Mouse (Mus musculus) CH12.LX (cell line): Measurements from ENCODE around the gene Clrn2. TPM values are rescaled to one million over a fixed set of nuclear protein-coding genes. Genes with fewer than 3 reads are reported as not detected.

Source experiments
- DNase-seq: peaks from one replicate; pipeline ENCODE4 v3.0.0-alpha.2; 2013; ENCODE audit errors: extremely low read depth
- H3K27ac ChIP-seq: 2 replicates; pipeline ENCODE4 v1.5.1; 2012; ENCODE audit warnings: low read depth, mild to moderate bottlenecking, control low read depth, moderate library complexity; ENCODE audit not compliant: insufficient read depth
- H3K27me3 ChIP-seq: replicated peaks from 2 replicates; pipeline ENCODE3; 2012; ENCODE audit warnings: inconsistent platforms
- H3K36me3 ChIP-seq, 2 experiments: replicated peaks in 1 of 2; 2 replicates each; pipeline versions ENCODE3 to v1.6.1; 2012; ENCODE audit warnings: inconsistent platforms in 1 of 2, low read length in 1 of 2, mild to moderate bottlenecking in 1 of 2, mixed read lengths in 1 of 2, moderate library complexity in 1 of 2; ENCODE audit not compliant: control insufficient read depth in 1 of 2, insufficient read depth in 1 of 2
- H3K4me1 ChIP-seq, 2 experiments: 2 replicates each; pipeline ENCODE4 v1.6.1; 2012; ENCODE audit warnings: inconsistent platforms in 1 of 2, moderate library complexity in 1 of 2; ENCODE audit not compliant: insufficient read depth in 2 of 2, control insufficient read depth in 1 of 2
- H3K4me2 ChIP-seq: 2 replicates; pipeline ENCODE4 v1.6.1; 2012; ENCODE audit warnings: low read depth, mild to moderate bottlenecking, control low read depth; ENCODE audit not compliant: poor library complexity, insufficient read depth, severe bottlenecking
- H3K4me3 ChIP-seq, 3 experiments: fragments of 150-350 bp in 1 of 3; sonication (generic) in 1 of 3; replicated peaks in 1 of 3; 2 replicates each; pipeline versions ENCODE3 to v1.5.1; 2011 to 2012; ENCODE audit warnings: low read depth in 2 of 3, low read length in 2 of 3, mild to moderate bottlenecking in 2 of 3, moderate library complexity in 2 of 3, control low read depth in 1 of 3, improper control_type of control experiment in 1 of 3, inconsistent platforms in 1 of 3, mixed read lengths in 1 of 3; ENCODE audit not compliant: poor library complexity in 1 of 3
- H3K79me2 ChIP-seq: replicated peaks from 2 replicates; pipeline ENCODE4 v1.6.1; 2012; ENCODE audit warnings: mild to moderate bottlenecking, moderate library complexity; ENCODE audit not compliant: control insufficient read depth, poor library complexity, insufficient read depth, severe bottlenecking; ENCODE audit errors: extremely low read depth
- H3K9ac ChIP-seq: 2 replicates; pipeline ENCODE4 v1.6.1; 2012; ENCODE audit warnings: low read depth, mild to moderate bottlenecking, control low read depth, moderate library complexity; ENCODE audit not compliant: insufficient read depth
- H3K9me3 ChIP-seq: replicated peaks from 2 replicates; pipeline ENCODE3; 2012; ENCODE audit warnings: low read length, inconsistent platforms, mixed read lengths
- BHLHE40 ChIP-seq: IDR thresholded peaks from 2 replicates; pipeline ENCODE4 v1.6.1; 2011; ENCODE audit warnings: mild to moderate bottlenecking, low read depth, low read length, improper control_type of control experiment
- E2F4 ChIP-seq: IDR thresholded peaks from 2 replicates; pipeline ENCODE4 v1.6.1; 2011; ENCODE audit warnings: low read depth, low read length, improper control_type of control experiment; ENCODE audit not compliant: insufficient replicate concordance
- ELF1 ChIP-seq: IDR thresholded peaks from 2 replicates; pipeline ENCODE4 v1.6.1; 2014; ENCODE audit warnings: low read depth, mild to moderate bottlenecking, inconsistent platforms, low read length, improper control_type of control experiment
- ETS1 ChIP-seq: conservative IDR thresholded peaks from 2 replicates; pipeline ENCODE4 v1.6.1; 2012; ENCODE audit warnings: low read depth, mild to moderate bottlenecking, inconsistent platforms, low read length, improper control_type of control experiment, moderate library complexity
- GABPA ChIP-seq: IDR thresholded peaks from 2 replicates; pipeline ENCODE4 v1.6.1; 2012; ENCODE audit warnings: low read depth, low read length, improper control_type of control experiment, inconsistent platforms; ENCODE audit not compliant: insufficient replicate concordance
- HCFC1 ChIP-seq: IDR thresholded peaks from 2 replicates; pipeline ENCODE4 v1.6.1; 2012; ENCODE audit warnings: low read depth, mild to moderate bottlenecking, inconsistent platforms, low read length, improper control_type of control experiment
- IRF4 ChIP-seq: IDR thresholded peaks from 2 replicates; pipeline ENCODE4 v1.6.1; 2014; ENCODE audit warnings: low read depth, mild to moderate bottlenecking, inconsistent platforms, low read length, improper control_type of control experiment
- JUN ChIP-seq: IDR thresholded peaks from 2 replicates; pipeline ENCODE4 v1.6.1; 2011; ENCODE audit warnings: low read depth, mild to moderate bottlenecking, low read length, improper control_type of control experiment, moderate library complexity; ENCODE audit not compliant: insufficient read depth
- JUND ChIP-seq: conservative IDR thresholded peaks from 2 replicates; pipeline ENCODE4 v1.6.1; 2011; ENCODE audit warnings: low read depth, low read length, improper control_type of control experiment
- KAT2A ChIP-seq: IDR thresholded peaks from 2 replicates; pipeline ENCODE4 v1.6.1; 2012; ENCODE audit warnings: low read length, improper control_type of control experiment, inconsistent platforms; ENCODE audit not compliant: insufficient replicate concordance
- MAFK ChIP-seq: IDR thresholded peaks from 2 replicates; pipeline ENCODE4 v1.6.1; 2011; ENCODE audit warnings: low read length, improper control_type of control experiment; ENCODE audit not compliant: insufficient replicate concordance
- MAX ChIP-seq: IDR thresholded peaks from 2 replicates; pipeline ENCODE4 v1.6.1; 2011; ENCODE audit warnings: low read length, improper control_type of control experiment
- MAZ ChIP-seq: IDR thresholded peaks from 2 replicates; pipeline ENCODE4 v1.6.1; 2012; ENCODE audit warnings: low read depth, mild to moderate bottlenecking, inconsistent platforms, low read length, improper control_type of control experiment, moderate library complexity
- MXI1 ChIP-seq: IDR thresholded peaks from 2 replicates; pipeline ENCODE4 v1.6.1; 2011; ENCODE audit warnings: mild to moderate bottlenecking, low read depth, low read length, improper control_type of control experiment
- MYC ChIP-seq: IDR thresholded peaks from 2 replicates; pipeline ENCODE4 v1.6.1; 2011; ENCODE audit warnings: low read depth, mild to moderate bottlenecking, improper control_type of control experiment, low read length
- NRF1 ChIP-seq: IDR thresholded peaks from 2 replicates; pipeline ENCODE4 v1.6.1; 2014; ENCODE audit warnings: low read depth, mild to moderate bottlenecking, inconsistent platforms, low read length, improper control_type of control experiment, moderate library complexity
- PAX5 ChIP-seq: IDR thresholded peaks from 2 replicates; pipeline ENCODE4 v1.6.1; 2012; ENCODE audit warnings: low read length, inconsistent platforms, mixed read lengths
- POLR2AphosphoS2 ChIP-seq: IDR thresholded peaks from 2 replicates; pipeline ENCODE4 v1.6.1; 2011; ENCODE audit warnings: low read depth, low read length, improper control_type of control experiment
- RAD21 ChIP-seq: IDR thresholded peaks from 2 replicates; pipeline ENCODE4 v1.6.1; 2011; ENCODE audit warnings: low read depth, mild to moderate bottlenecking, low read length, improper control_type of control experiment, moderate library complexity
- RCOR1 ChIP-seq: conservative IDR thresholded peaks from 2 replicates; pipeline ENCODE4 v1.6.1; 2012; ENCODE audit warnings: low read depth, mild to moderate bottlenecking, inconsistent platforms, low read length, improper control_type of control experiment
- SIN3A ChIP-seq: IDR thresholded peaks from 2 replicates; pipeline ENCODE4 v1.6.1; 2012; ENCODE audit warnings: low read length, improper control_type of control experiment, inconsistent platforms
- SMC3 ChIP-seq: IDR thresholded peaks from 2 replicates; pipeline ENCODE4 v1.6.1; 2011; ENCODE audit warnings: low read depth, low read length, improper control_type of control experiment
- TBP ChIP-seq: conservative IDR thresholded peaks from 2 replicates; pipeline ENCODE4 v1.6.1; 2011; ENCODE audit warnings: low read depth, low read length, improper control_type of control experiment
- TCF12 ChIP-seq: IDR thresholded peaks from 2 replicates; pipeline ENCODE4 v1.6.1; 2014; ENCODE audit warnings: low read depth, mild to moderate bottlenecking, inconsistent platforms, low read length, improper control_type of control experiment
- UBTF ChIP-seq: IDR thresholded peaks from 2 replicates; pipeline ENCODE4 v1.6.1; 2012; ENCODE audit warnings: low read depth, mild to moderate bottlenecking, inconsistent platforms, low read length, improper control_type of control experiment, moderate library complexity
- USF1 ChIP-seq: IDR thresholded peaks from 2 replicates; pipeline ENCODE4 v1.6.1; 2014; ENCODE audit warnings: low read depth, mild to moderate bottlenecking, inconsistent platforms, low read length, improper control_type of control experiment
- ZKSCAN1 ChIP-seq: IDR thresholded peaks from 2 replicates; pipeline ENCODE4 v1.6.1; 2012; ENCODE audit warnings: low read depth, inconsistent platforms, low read length, improper control_type of control experiment, borderline replicate concordance
- ZMIZ1 ChIP-seq: IDR thresholded peaks from 2 replicates; pipeline ENCODE4 v1.6.1; 2012; ENCODE audit warnings: low read depth, mild to moderate bottlenecking, inconsistent platforms, low read length, improper control_type of control experiment
- ZNF384 ChIP-seq: IDR thresholded peaks from 2 replicates; pipeline ENCODE4 v1.6.1; 2012; ENCODE audit warnings: low read depth, low read length, improper control_type of control experiment, inconsistent platforms
- dilution Hi-C: fragments of 300-500 bp; cut with MboI; formaldehyde crosslinking; loops from 2 replicates; pipeline ENCODE4 v1.14.3; 2020; ENCODE audit warnings: low sequenced_read_pairs; ENCODE audit not compliant: extremely low pct_unique_long_range_greater_than_20kb, extremely low pct_ligation_motif_present
- in situ Hi-C: fragments of 300-500 bp; cut with MboI; formaldehyde crosslinking; loops from 3 replicates; pipeline ENCODE4 v1.14.3; 2019; ENCODE audit warnings: low sequenced_read_pairs, low pct_ligation_motif_present, low pct_unique_long_range_greater_than_20kb, mixed read lengths
- polyA plus RNA-seq: library from polyadenylated mRNA; unstranded; fragments of >175 nt; gene quantifications from 2 replicates; pipeline ENCODE4 v1.2.1, GENCODE M21; 2012; ENCODE audit warnings: low read depth; ENCODE audit not compliant: insufficient read length
- total RNA-seq, 2 experiments: library from RNA; depleted of rRNA; stranded (reverse); fragments of 300-350 nt in 1 of 2; fragments of >200 nt in 1 of 2; gene quantifications; 2 replicates each; pipeline ENCODE4 v1.2.3; 2012 to 2014

Gene Clrn2
- total and polyA plus RNA-seq, 3 experiments = not detected

GRCm38 (mm10) chr5:45476288-45476687, 22.7 kb downstream of the Clrn2 start:
- Histone ChIP-seq H3K4me3 (no peak overlapping the region), H3K4me2 (no peak overlapping the region), H3K27ac (no peak overlapping the region), H3K9ac (no peak overlapping the region), H3K27me3 (no peaks in the 10 kb centered on the region), H3K79me2 (no peaks in the 10 kb centered on the region), H3K4me1 (peaks cover 4 to 8% of the 10 kb centered on the region in 2 experiments), H3K36me3 (no peaks in the 10 kb centered on the region), H3K9me3 (no peaks in the 10 kb centered on the region)
- no peak for DNase-seq
- TF ChIP-seq UBTF = no peak
- TF ChIP-seq MXI1 = no peak
- TF ChIP-seq MAX = no peak
- TF ChIP-seq PAX5 = no peak
- no peak for TF ChIP-seq ELF1
- no peak for TF ChIP-seq MYC
- TF ChIP-seq RCOR1 = no peak
- no peak for TF ChIP-seq E2F4
- TF ChIP-seq ETS1 = no peak
- TF ChIP-seq IRF4 = no peak
- TF ChIP-seq TCF12 = no peak
- TF ChIP-seq JUN = no peak
- TF ChIP-seq SIN3A = no peak
- TF ChIP-seq JUND = no peak
- TF ChIP-seq ZMIZ1 = no peak
- TF ChIP-seq RAD21 = no peak
- in situ Hi-C loops (loop anchor here (10.0 kb wide), 1 partner anchor 189 kb away; the partner anchor contains the start of gene Ncapg), dilution Hi-C loops (no loop called here)

- dilution Hi-C loops = no loop called here
- Histone ChIP-seq H3K4me1 (peaks cover 4 to 8% of the 10 kb centered on the region in 2 experiments), H3K79me2 (no peaks in the 10 kb centered on the region), H3K27ac (no peak overlapping the region), H3K27me3 (no peaks in the 10 kb centered on the region), H3K9ac (no peak overlapping the region), H3K36me3 (no peaks in the 10 kb centered on the region), H3K4me2 (no peak overlapping the region), H3K4me3 (no peak overlapping the region), H3K9me3 (no peaks in the 10 kb centered on the region)
- DNase-seq = no peak
- TF ChIP-seq TBP (no peak), KAT2A (no peak), TCF12 (no peak), GABPA (no peak), NRF1 (no peak), ZNF384 (no peak), ZKSCAN1 (no peak), POLR2AphosphoS2 (no peak), MAX (no peak), ZMIZ1 (no peak), USF1 (no peak), HCFC1 (no peak), MAZ (no peak), IRF4 (no peak), MAFK (no peak), RCOR1 (no peak), ETS1 (no peak), BHLHE40 (no peak), SMC3 (no peak)
- in situ Hi-C loops = loop anchor here (10.0 kb wide), 1 partner anchor 187 kb away; the partner anchor contains the start of gene Ncapg
Measured at GRCm38 (mm10) chr5:45477601-45478000, 24.1 kb downstream of the Clrn2 start.
